ENCODE assay signal across 9 mouse cellular contexts in genomic region chr6:125145479-125145951, GRCm38 (mm10). TPM values are rescaled to one million over a fixed set of nuclear protein-coding genes. Genes with fewer than 3 reads are reported as not detected.
DNase-seq lines count a peak whose midpoint lies in the region; ATAC-seq and TF ChIP-seq lines count a peak whose summit lies in the region.
"Had no signal": no experiment of that assay in that cellular context is flagged by ENCODE, and none has a peak within 500 bp of the region (broad histone marks: within the 10 kb centered on the region; RNA-seq: fewer than 3 reads in every experiment).

No protein-coding gene starts in this region.

- peaks cover 47% of the 10 kb centered on the region for H3K4me1 ChIP-seq in heart, embryonic 16.5 days (ENCODE audit: control insufficient read depth, insufficient read depth, low read length)
- H3K4me1 ChIP-seq in liver, embryonic 14.5 days (replicated peaks; ENCODE audit: control insufficient read depth in 2 of 2, insufficient read depth in 2 of 2, low read length in 1 of 2): peaks cover 18 to 29% of the 10 kb centered on the region in 2 experiments
- no peaks in the 10 kb centered on the region for H3K4me1 ChIP-seq in stomach, postnatal 0 days (replicated peaks; ENCODE audit: control insufficient read depth, insufficient read depth)

- TF ChIP-seq EP300 in liver, embryonic 14.5 days (IDR thresholded peaks at IDR 0.05; ENCODE audit: low read depth): no peak
- no peak for TF ChIP-seq EP300 in stomach, postnatal 0 days (optimal IDR thresholded peaks at IDR 0.05)

- H3K36me3 ChIP-seq in C2C12 (ENCODE audit: control insufficient read depth, insufficient read depth): peaks cover 34% of the 10 kb centered on the region
- peaks cover 26% of the 10 kb centered on the region for H3K36me3 ChIP-seq in heart, embryonic 16.5 days (ENCODE audit: control insufficient read depth, insufficient read depth)
- H3K36me3 ChIP-seq in liver, embryonic 14.5 days (replicated peaks; ENCODE audit: control insufficient read depth, insufficient read depth, low read depth): peaks cover 20% of the 10 kb centered on the region
- peaks cover 10% of the 10 kb centered on the region for H3K36me3 ChIP-seq in stomach, postnatal 0 days (ENCODE audit: control insufficient read depth, insufficient read depth, low read length)

- WGBS in heart, embryonic 16.5 days: 2% methylated on average over 30 of the region's 35 CpGs
- 1% methylated on average over 35 of the region's 35 CpGs for WGBS in liver, embryonic 14.5 days (ENCODE audit: insufficient replicate concordance)
- 8% methylated on average over 34 of the region's 35 CpGs for whole genome bisulfite sequencing in stomach, postnatal 0 days

- H3K9me3 ChIP-seq in heart, embryonic 16.5 days (replicated peaks; ENCODE audit: control insufficient read depth, low read length): no peaks in the 10 kb centered on the region
- H3K9me3 ChIP-seq in liver, embryonic 14.5 days (ENCODE audit: control insufficient read depth, low read length): no peaks in the 10 kb centered on the region
- no peaks in the 10 kb centered on the region for H3K9me3 ChIP-seq in stomach, postnatal 0 days (ENCODE audit: control insufficient read depth, low read length)

- peaks cover 10% of the 10 kb centered on the region for H3K79me3 ChIP-seq in C2C12 (ENCODE audit: low read depth)

- peak; percentile 8 for ATAC-seq in heart, embryonic 16.5 days (replicated peaks; ENCODE audit: extremely low read depth, insufficient read depth, low FRiP score)
- ATAC-seq in liver, embryonic 14.5 days (ENCODE audit: insufficient read depth): peak; percentile 78
- ATAC-seq in stomach, postnatal 0 days (ENCODE audit: low FRiP score, low TSS enrichment): peak; percentile 47

- H3K79me2 ChIP-seq in C2C12 (ENCODE audit: control insufficient read depth, insufficient read depth): peaks cover 34% of the 10 kb centered on the region

- peak overlapping the region; percentile 79 for H3K4me2 ChIP-seq in heart, embryonic 16.5 days (ENCODE audit: low read depth, low read length)
- H3K4me2 ChIP-seq in liver, embryonic 14.5 days (ENCODE audit: low read depth): peak overlapping the region; percentile 75
- peak overlapping the region; percentile 68 for H3K4me2 ChIP-seq in stomach, postnatal 0 days (replicated peaks; ENCODE audit: low read depth)

- H3K4me3 ChIP-seq in C2C12 (ENCODE audit: insufficient read depth, poor library complexity, severe bottlenecking): peak overlapping the region; percentile 55
- peak overlapping the region; percentile 70 for H3K4me3 ChIP-seq in heart, embryonic 16.5 days (ENCODE audit: low read length)
- peak overlapping the region; percentile 77 to 95 for H3K4me3 ChIP-seq in liver, embryonic 14.5 days (ENCODE audit: insufficient read depth in 1 of 2, low read depth in 2 of 2, low read length in 2 of 2)
- H3K4me3 ChIP-seq in stomach, postnatal 0 days (ENCODE audit: low read depth, low read length): peak overlapping the region; percentile 57

- peak overlapping the region; percentile 84 for H3K9ac ChIP-seq in heart, embryonic 16.5 days (ENCODE audit: low read length)
- peak overlapping the region; percentile 87 for H3K9ac ChIP-seq in liver, embryonic 14.5 days (replicated peaks)
- peak overlapping the region; percentile 75 for H3K9ac ChIP-seq in stomach, postnatal 0 days (ENCODE audit: low read length)

- H3ac ChIP-seq in C2C12 (ENCODE audit: control insufficient read depth, insufficient read length, low read depth): peak overlapping the region; percentile 75

- no peaks in the 10 kb centered on the region for H3K27me3 ChIP-seq in C2C12 (ENCODE audit: control insufficient read depth, insufficient read depth, insufficient read length)
- H3K27me3 ChIP-seq in heart, embryonic 16.5 days (ENCODE audit: control insufficient read depth, insufficient read depth, low read length): no peaks in the 10 kb centered on the region
- H3K27me3 ChIP-seq in liver, embryonic 14.5 days (ENCODE audit: control insufficient read depth, insufficient read depth, low read length): no peaks in the 10 kb centered on the region
- no peaks in the 10 kb centered on the region for H3K27me3 ChIP-seq in stomach, postnatal 0 days (ENCODE audit: control insufficient read depth, insufficient read depth, low read length)
- H3K27me3 ChIP-seq: Patski had no signal

- DNase-seq in heart, adult 11 months: peak; percentile 96
- DNase-seq in heart, adult 18-20 months: no peak
- DNase-seq in cerebellum, adult 9-11 months: peak; percentile 68
- DNase-seq in liver, embryonic 14.5 days (ENCODE audit: low read depth in 3 of 3, low spot score in 3 of 3): no peak
- DNase-seq in stomach, postnatal 0 days (ENCODE audit: low spot score): no peak
- DNase-seq in urinary bladder, postnatal 10 days (ENCODE audit: low spot score): no peak

- TF ChIP-seq CTCF in C2C12 (IDR thresholded peaks at IDR 0.05; ENCODE audit: control insufficient read depth, insufficient read depth, insufficient read length): no peak
- TF ChIP-seq CTCF in liver, embryonic 14.5 days (IDR thresholded peaks at IDR 0.05; ENCODE audit: low read depth): no peak
- no peak for TF ChIP-seq CTCF in stomach, postnatal 0 days (IDR thresholded peaks at IDR 0.05; ENCODE audit: low read depth)

- peak overlapping the region; percentile 82 for H3K27ac ChIP-seq in heart, embryonic 16.5 days (ENCODE audit: low read length)
- peak overlapping the region; percentile 66 for H3K27ac ChIP-seq in liver, embryonic 14.5 days
- H3K27ac ChIP-seq in stomach, postnatal 0 days (replicated peaks): peak overlapping the region; percentile 89

TF ChIP-seq in C2C12, 6 proteins besides CTCF, POLR2A, EP300 and RAD21:
- TF ChIP-seq FOSL1 (IDR thresholded peaks at IDR 0.05; ENCODE audit: insufficient read depth, low read length, poor library complexity, severe bottlenecking) (no peak), MYOG (IDR thresholded peaks at IDR 0.05; ENCODE audit: control insufficient read depth, extremely low read depth, insufficient read length) (no peak), MAX (IDR thresholded peaks at IDR 0.05) (no peak), MYOD1 (IDR thresholded peaks at IDR 0.05; ENCODE audit: control insufficient read depth, insufficient read length, low read depth) (no peak), CEBPB (IDR thresholded peaks at IDR 0.05; ENCODE audit: low read depth) (no peak), USF1 (IDR thresholded peaks at IDR 0.05; ENCODE audit: low read depth) (no peak)

RNA-seq across cellular contexts. Expression of gene Iffo1, which starts 0.5 kb away (rescaled TPM):
- 1 to 10 TPM; 5.0 to 5.9 TPM for total RNA-seq in heart, adult 18-20 months (2021)
- polyA plus RNA-seq in C2C12 (2012; fragmentation: generic; extraction: Trizol): 18.4 TPM
- polyA plus RNA-seq in heart, embryonic 16.5 days (2015; fragmentation: Nextera tagmentation; extraction: Ambion mirVana): 11.7 and 13.2 TPM in 2 replicates
- polyA plus RNA-seq in liver, embryonic 14.5 days (2012; rRNA removed): 4.8 and 6.0 TPM in 2 replicates
- polyA plus RNA-seq in liver, embryonic 14.5 days (2014; fragmentation: Nextera tagmentation; extraction: Ambion mirVana): 1.8 and 3.7 TPM in 2 replicates
- polyA plus RNA-seq in stomach, postnatal 0 days (2015; fragmentation: Nextera tagmentation; extraction: Ambion mirVana): 4.4 and 5.7 TPM in 2 replicates

RNA-seq across cellular contexts. Expression of gene Nop2, which starts 13.8 kb away (rescaled TPM):
- total RNA-seq in heart, adult 18-20 months (2021): 10 to 100 TPM; 19.2 to 20.1 TPM
- 132 TPM for polyA plus RNA-seq in C2C12 (2012; fragmentation: generic; extraction: Trizol)
- 45.0 and 45.8 TPM in 2 replicates for polyA plus RNA-seq in heart, embryonic 16.5 days (2015; fragmentation: Nextera tagmentation; extraction: Ambion mirVana)
- polyA plus RNA-seq in liver, embryonic 14.5 days (2012; rRNA removed): 18.9 and 24.5 TPM in 2 replicates
- 33.1 and 33.7 TPM in 2 replicates for polyA plus RNA-seq in liver, embryonic 14.5 days (2014; fragmentation: Nextera tagmentation; extraction: Ambion mirVana)
- polyA plus RNA-seq in stomach, postnatal 0 days (2015; fragmentation: Nextera tagmentation; extraction: Ambion mirVana): 25.0 and 26.6 TPM in 2 replicates

RNA-seq across cellular contexts. Expression of gene Gapdh, which starts 20.8 kb away (rescaled TPM):
- 1,000 to 10,000 TPM; 4,422 to 5,568 TPM for total RNA-seq in heart, adult 18-20 months (2021)
- polyA plus RNA-seq in C2C12 (2012; fragmentation: generic; extraction: Trizol): 7,334 TPM
- 3,677 and 4,254 TPM in 2 replicates for polyA plus RNA-seq in heart, embryonic 16.5 days (2015; fragmentation: Nextera tagmentation; extraction: Ambion mirVana)
- 1,485 and 1,875 TPM in 2 replicates for polyA plus RNA-seq in liver, embryonic 14.5 days (2012; rRNA removed)
- 960 and 1,040 TPM in 2 replicates for polyA plus RNA-seq in liver, embryonic 14.5 days (2014; fragmentation: Nextera tagmentation; extraction: Ambion mirVana)
- 920 and 1,103 TPM in 2 replicates for polyA plus RNA-seq in stomach, postnatal 0 days (2015; fragmentation: Nextera tagmentation; extraction: Ambion mirVana)

RNA-seq across cellular contexts. Expression of gene Ncapd2, which starts 46.0 kb away (rescaled TPM):
- total RNA-seq in heart, adult 18-20 months (2021): 10 to 100 TPM; 12.2 to 15.6 TPM
- 78.7 TPM for polyA plus RNA-seq in C2C12 (2012; fragmentation: generic; extraction: Trizol)
- 97.4 and 99.3 TPM in 2 replicates for polyA plus RNA-seq in heart, embryonic 16.5 days (2015; fragmentation: Nextera tagmentation; extraction: Ambion mirVana)
- 108 and 148 TPM in 2 replicates for polyA plus RNA-seq in liver, embryonic 14.5 days (2012; rRNA removed)
- polyA plus RNA-seq in liver, embryonic 14.5 days (2014; fragmentation: Nextera tagmentation; extraction: Ambion mirVana): 66.8 and 80.4 TPM in 2 replicates
- polyA plus RNA-seq in stomach, postnatal 0 days (2015; fragmentation: Nextera tagmentation; extraction: Ambion mirVana): 15.3 and 16.6 TPM in 2 replicates

RNA-seq across cellular contexts. Expression of gene Mrpl51, which starts 46.1 kb away (rescaled TPM):
- 100 to 1,000 TPM; 316 to 366 TPM for total RNA-seq in heart, adult 18-20 months (2021)
- 147 TPM for polyA plus RNA-seq in C2C12 (2012; fragmentation: generic; extraction: Trizol)
- 270 and 281 TPM in 2 replicates for polyA plus RNA-seq in heart, embryonic 16.5 days (2015; fragmentation: Nextera tagmentation; extraction: Ambion mirVana)
- polyA plus RNA-seq in liver, embryonic 14.5 days (2012; rRNA removed): 22.2 and 50.9 TPM in 2 replicates
- polyA plus RNA-seq in liver, embryonic 14.5 days (2014; fragmentation: Nextera tagmentation; extraction: Ambion mirVana): 178 and 182 TPM in 2 replicates
- 196 and 211 TPM in 2 replicates for polyA plus RNA-seq in stomach, postnatal 0 days (2015; fragmentation: Nextera tagmentation; extraction: Ambion mirVana)

Comparison
In these comparisons a context has a peak if more than half of its experiments do, and no peak if none do; other contexts are left out.
1. DNase-seq: peak in heart, adult 11 months (single experiment) and cerebellum, adult 9-11 months (single experiment); none in heart, adult 18-20 months (0 of 2), liver, embryonic 14.5 days (0 of 3), stomach, postnatal 0 days (single experiment) and urinary bladder, postnatal 10 days (single experiment).
2. ATAC-seq: peak in every context shown above with its lines; median percentile 78 in liver, embryonic 14.5 days; 47 in stomach, postnatal 0 days; 8 in heart, embryonic 16.5 days.
3. Peak in every context shown above with its lines, with median percentiles within 50 percentile points of each other: H3K4me3 ChIP-seq, H3K27ac ChIP-seq, H3K4me2 ChIP-seq and H3K9ac ChIP-seq.